Mouse (Mus musculus) spleen, adult 2 months (tissue): Measurements from ENCODE around the gene Tmem136.

ENCODE experiments used
- CTCF ChIP-seq: fragments of 200-500 bp; IDR thresholded peaks from 2 replicates; pipeline ENCODE4 v1.5.1; 2011; ENCODE audit warnings: mild to moderate bottlenecking, inconsistent platforms; ENCODE audit not compliant: insufficient read depth, insufficient read length, insufficient replicate concordance; ENCODE audit errors: extremely low read depth
- POLR2A ChIP-seq: fragments of 200-500 bp; IDR thresholded peaks from 2 replicates; pipeline ENCODE4 v1.6.1; 2011; ENCODE audit warnings: low read depth, low read length, inconsistent platforms

DNA sequence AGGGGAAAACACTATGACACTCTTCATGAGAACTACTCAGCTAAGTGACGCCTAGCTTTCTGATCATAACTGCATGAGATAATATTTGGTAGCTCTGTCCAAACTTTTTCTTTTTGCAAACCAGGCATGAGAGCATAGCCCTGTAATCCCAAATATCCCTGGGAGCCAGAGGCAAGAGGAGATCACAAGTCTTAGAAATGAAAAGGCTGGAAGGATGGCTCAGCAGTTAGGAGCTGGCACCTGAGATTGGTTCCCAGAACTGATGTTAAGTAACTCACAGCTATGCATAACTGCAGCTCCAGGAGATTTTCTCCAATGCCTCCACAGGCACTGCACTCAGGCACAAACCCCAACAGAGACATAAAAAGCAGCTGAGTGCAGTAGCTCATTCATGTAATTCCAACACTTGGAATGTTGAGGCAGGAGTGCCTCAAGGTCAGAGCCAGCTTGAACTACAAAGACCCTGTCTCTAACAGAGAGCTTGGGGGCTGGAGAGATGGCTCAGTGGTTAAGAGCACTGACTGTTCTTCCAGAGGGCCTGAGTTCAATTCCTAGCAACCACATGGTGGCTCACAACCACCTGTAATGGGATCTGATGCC lies 30.6 kb downstream of the Tmem136 start:
- TF ChIP-seq CTCF: no peak
- no peak for TF ChIP-seq POLR2A
